Mouse (Mus musculus) heart, postnatal 0 days (tissue): ENCODE data around the gene Hmgcs1.

Source experiments
- CTCF ChIP-seq: IDR thresholded peaks from 2 replicates; pipeline ENCODE4 v1.5.1; 2016; ENCODE audit warnings: antibody characterized with exemption, control low read depth, low read depth
- EP300 ChIP-seq: IDR thresholded peaks from 2 replicates; pipeline ENCODE4 v1.6.1; 2016; ENCODE audit warnings: antibody characterized with exemption, low read depth

- TF ChIP-seq CTCF (no peak), EP300 (no peak)
Measured at GRCm38 (mm10) chr13:119724541-119724940, 34.4 kb downstream of the Hmgcs1 start.
